Mouse (Mus musculus): ENCODE data around the gene Minpp1. TPM values are rescaled to one million over a fixed set of nuclear protein-coding genes. Genes with fewer than 3 reads are reported as not detected.

Gene Minpp1
- total and polyA plus RNA-seq, 3 experiments, result 62.6 to 197 (median 68.8) TPM

- no peaks in the 10 kb centered on the region for H3K9me3 ChIP-seq (replicated peaks)
- no peak for TF ChIP-seq GATA2 (IDR thresholded peaks at IDR 0.05; ENCODE audit: borderline replicate concordance, low read depth, low read length)
- no peak for TF ChIP-seq POLR2AphosphoS5 (IDR thresholded peaks at IDR 0.05; ENCODE audit: insufficient replicate concordance, low read depth, low read length)
- TF ChIP-seq GATA1 (IDR thresholded peaks at IDR 0.05; ENCODE audit: borderline replicate concordance, low read length), result no peak
- TF ChIP-seq TAL1 (conservative IDR thresholded peaks at IDR 0.05; ENCODE audit: low read depth, low read length), result no peak
- no peak for TF ChIP-seq CTCF (IDR thresholded peaks at IDR 0.05; ENCODE audit: low read depth, low read length)
These were observed 67.7 kb downstream of the Minpp1 start for GRCm38 (mm10) chr19:32553310-32553709.

GRCm38 (mm10) chr19:32555257-32555656 lies 69.7 kb downstream of the Minpp1 start:
- no peak overlapping the region for H3K4me3 ChIP-seq (ENCODE audit: low read depth, low read length)
- TF ChIP-seq GATA1 (IDR thresholded peaks at IDR 0.05; ENCODE audit: borderline replicate concordance, low read length) (no peak), TAL1 (conservative IDR thresholded peaks at IDR 0.05; ENCODE audit: low read depth, low read length) (no peak), GATA2 (IDR thresholded peaks at IDR 0.05; ENCODE audit: borderline replicate concordance, low read depth, low read length) (no peak), POLR2AphosphoS5 (IDR thresholded peaks at IDR 0.05; ENCODE audit: insufficient replicate concordance, low read depth, low read length) (no peak), CTCF (IDR thresholded peaks at IDR 0.05; ENCODE audit: low read depth, low read length) (no peak)

More at GRCm38 (mm10) chr19:32553310-32553709, 67.7 kb downstream of the Minpp1 start:
- ATAC-seq (ENCODE audit: extremely low read depth, insufficient number of reproducible peaks, low FRiP score, poor library complexity, severe bottlenecking), result no peak
- H3K36me3 ChIP-seq (replicated peaks), result no peaks in the 10 kb centered on the region
- no peak for DNase-seq (ENCODE audit: low spot score)
- peaks cover 47% of the 10 kb centered on the region for H3K27me3 ChIP-seq (ENCODE audit: insufficient read depth, low read length)
- H3K4me3 ChIP-seq (ENCODE audit: low read depth, low read length), result no peak overlapping the region
- H3K4me1 ChIP-seq (ENCODE audit: insufficient read depth, low read depth, low read length), result no peaks in the 10 kb centered on the region

More at GRCm38 (mm10) chr19:32555257-32555656, 69.7 kb downstream of the Minpp1 start:
- DNase-seq (ENCODE audit: low spot score) (no peak), ATAC-seq (ENCODE audit: extremely low read depth, insufficient number of reproducible peaks, low FRiP score, poor library complexity, severe bottlenecking) (no peak)
- no peaks in the 10 kb centered on the region for H3K36me3 ChIP-seq (replicated peaks)
- H3K4me1 ChIP-seq (ENCODE audit: insufficient read depth, low read depth, low read length), result no peaks in the 10 kb centered on the region
- H3K9me3 ChIP-seq (replicated peaks), result no peaks in the 10 kb centered on the region
- peaks cover 46% of the 10 kb centered on the region for H3K27me3 ChIP-seq (ENCODE audit: insufficient read depth, low read length)

Other genes starting within 250 kb of the Minpp1 start
- gene Sgms1, start 96.1 kb upstream of the Minpp1 start, total RNA-seq (2014; fragmentation: Nextera tagmentation), result 91.0 and 104 TPM in 2 replicates
- gene Sgms1, start 96.1 kb upstream of the Minpp1 start, total RNA-seq (2017), result 51.1 and 61.2 TPM in 2 replicates
- 14.1 and 14.5 TPM in 2 replicates for gene Sgms1, start 96.1 kb upstream of the Minpp1 start, polyA plus RNA-seq (2012)
- 13.8 and 18.3 TPM in 2 replicates for gene Rpl9-ps6, start 19.2 kb upstream of the Minpp1 start, total RNA-seq (2014; fragmentation: Nextera tagmentation)
- gene Rpl9-ps6, start 19.2 kb upstream of the Minpp1 start, total RNA-seq (2017), result 103 and 117 TPM in 2 replicates
- gene Rpl9-ps6, start 19.2 kb upstream of the Minpp1 start, polyA plus RNA-seq (2012), result 1.9 and 2.0 TPM in 2 replicates
- gene Papss2, start 110.0 kb downstream of the Minpp1 start, total RNA-seq (2014; fragmentation: Nextera tagmentation), result 66.2 and 85.0 TPM in 2 replicates
- gene Papss2, start 110.0 kb downstream of the Minpp1 start, total RNA-seq (2017), result 139 and 164 TPM in 2 replicates
- 4.3 and 7.0 TPM in 2 replicates for gene Papss2, start 110.0 kb downstream of the Minpp1 start, polyA plus RNA-seq (2012)

Data from G1E (cell line).